Mouse (Mus musculus) hindbrain, embryonic 12.5 days (tissue): ENCODE results near the gene Prelid1. TPM values are rescaled to one million over a fixed set of nuclear protein-coding genes. Genes with fewer than 3 reads are reported as not detected.

Source experiments
- ATAC-seq: fragments of 200-750 bp; cut with Nextera tagmentation; 2 replicates; pipeline ENCODE4 v1.8.0; 2017; ENCODE audit warnings: moderate TSS enrichment; ENCODE audit not compliant: low FRiP score
- H3K27ac ChIP-seq: fragments of 300-500 bp; sonication (generic); 2 replicates; pipeline ENCODE4 v1.5.1; 2016; ENCODE audit warnings: mild to moderate bottlenecking
- H3K27me3 ChIP-seq: fragments of 300-500 bp; sonication (generic); 2 replicates; pipeline ENCODE4 v1.6.1; 2016; ENCODE audit warnings: mild to moderate bottlenecking
- H3K36me3 ChIP-seq: fragments of 300-500 bp; sonication (generic); 2 replicates; pipeline ENCODE4 v1.6.1; 2016; ENCODE audit warnings: mild to moderate bottlenecking
- H3K4me1 ChIP-seq: fragments of 300-500 bp; sonication (generic); 2 replicates; pipeline ENCODE4 v1.6.1; 2016
- H3K4me2 ChIP-seq: fragments of 300-500 bp; sonication (generic); replicated peaks from 2 replicates; pipeline ENCODE4 v1.6.1; 2016; ENCODE audit warnings: mild to moderate bottlenecking
- H3K4me3 ChIP-seq: fragments of 300-500 bp; sonication (generic); 2 replicates; pipeline ENCODE4 v1.5.1; 2016; ENCODE audit warnings: mild to moderate bottlenecking
- H3K9ac ChIP-seq: fragments of 300-500 bp; sonication (generic); 2 replicates; pipeline ENCODE4 v1.6.1; 2016; ENCODE audit warnings: mild to moderate bottlenecking, moderate library complexity
- H3K9me3 ChIP-seq: fragments of 300-500 bp; sonication (generic); replicated peaks from 2 replicates; pipeline ENCODE4 v1.6.1; 2016; ENCODE audit warnings: mild to moderate bottlenecking
- WGBS: fragments of 180-500 bp; shearing (Covaris S2); methylation state at CpG from one replicate; pipeline ENCODE4 v1.1.7; 2016; 5-methylcytosine and 5-hydroxymethylcytosine counted together
- polyA plus RNA-seq: library from polyadenylated mRNA; unstranded; fragments of >200 nt; fragmentation: Nextera tagmentation; extraction: Ambion mirVana; gene quantifications from 2 replicates; pipeline ENCODE4 v1.2.1, GENCODE M21; 2016

The Prelid1 gene
- polyA plus RNA-seq, 1 experiment from 2014 or later, result 344 TPM

- Histone ChIP-seq H3K9ac (no peak overlapping the region), H3K27ac (no peak overlapping the region), H3K4me3 (no peak overlapping the region), H3K4me1 (no peaks in the 10 kb centered on the region), H3K36me3 (no peaks in the 10 kb centered on the region), H3K9me3 (no peaks in the 10 kb centered on the region), H3K27me3 (peaks cover 39% of the 10 kb centered on the region), H3K4me2 (no peak overlapping the region)
- ATAC-seq, result no peak
- WGBS, result 54% methylated on average over 5 of the region's 5 CpGs
These were observed 51.4 kb downstream of the Prelid1 start for GRCm38 (mm10) chr13:55371740-55372139.

- no peak overlapping the region for H3K27ac ChIP-seq
- no peaks in the 10 kb centered on the region for H3K9me3 ChIP-seq
- H3K4me2 ChIP-seq, result no peak overlapping the region
- no peak overlapping the region for H3K9ac ChIP-seq
- H3K36me3 ChIP-seq, result no peaks in the 10 kb centered on the region
- WGBS, result 58% methylated on average over 6 of the region's 6 CpGs
- H3K27me3 ChIP-seq, result peaks cover 62% of the 10 kb centered on the region
- peaks cover 9% of the 10 kb centered on the region; the same call in 1 of the 2 replicates for H3K4me1 ChIP-seq
- no peak overlapping the region for H3K4me3 ChIP-seq
- no peak for ATAC-seq
These were observed 54.1 kb downstream of the Prelid1 start for GRCm38 (mm10) chr13:55374206-55374924.

Other genes with a start within 250 kb of the Prelid1 start
- 23.1 and 25.3 TPM in 2 replicates for gene Uimc1, start 220.2 kb upstream of the Prelid1 start, polyA plus RNA-seq
- 25.5 and 30.6 TPM in 2 replicates for gene Zfp346, start 215.2 kb upstream of the Prelid1 start, polyA plus RNA-seq
- gene Gm17617, start 187.0 kb upstream of the Prelid1 start, polyA plus RNA-seq, result not detected in 2 replicates
- gene Fgfr4, start 167.9 kb upstream of the Prelid1 start, polyA plus RNA-seq, result 2.7 and 2.9 TPM in 2 replicates
- 78.7 and 81.6 TPM in 2 replicates for gene Nsd1, start 110.7 kb upstream of the Prelid1 start, polyA plus RNA-seq
- gene Rab24, start 1.4 kb downstream of the Prelid1 start, polyA plus RNA-seq, result 101 and 105 TPM in 2 replicates
- 22.2 and 24.3 TPM in 2 replicates for gene Mxd3, start 9.3 kb downstream of the Prelid1 start, polyA plus RNA-seq
- gene Lman2, start 42.3 kb downstream of the Prelid1 start, polyA plus RNA-seq, result 88.1 and 92.8 TPM in 2 replicates
- 0.35 and 0.78 TPM in 2 replicates for gene Rgs14, start 49.2 kb downstream of the Prelid1 start, polyA plus RNA-seq
- 0.10 TPM in 1 of 2 replicates, not detected in the other for gene Slc34a1, start 77.7 kb downstream of the Prelid1 start, polyA plus RNA-seq
- gene Pfn3, start 94.7 kb downstream of the Prelid1 start, polyA plus RNA-seq, result not detected in 2 replicates
- 0.16 TPM in 1 of 2 replicates, not detected in the other for gene F12, start 106.3 kb downstream of the Prelid1 start, polyA plus RNA-seq
- 48.9 and 54.4 TPM in 2 replicates for gene Grk6, start 124.6 kb downstream of the Prelid1 start, polyA plus RNA-seq
- 1.1 and 1.5 TPM in 2 replicates for gene Prr7, start 143.8 kb downstream of the Prelid1 start, polyA plus RNA-seq
- 585 and 628 TPM in 2 replicates for gene Dbn1, start 167.6 kb downstream of the Prelid1 start, polyA plus RNA-seq
- gene Pdlim7, start 193.2 kb downstream of the Prelid1 start, polyA plus RNA-seq, result 154 and 158 TPM in 2 replicates
- gene Dok3, start 208.8 kb downstream of the Prelid1 start, polyA plus RNA-seq, result 3.7 and 4.7 TPM in 2 replicates
- gene Ddx41, start 216.2 kb downstream of the Prelid1 start, polyA plus RNA-seq, result 64.0 and 64.6 TPM in 2 replicates